Mouse (Mus musculus) layer of hippocampus, adult 9-11 months (tissue): ENCODE results near the gene Ess2.

Experiments
- DNase-seq: peaks from one replicate; pipeline ENCODE4 v3.0.0; 2022

Gene Ess2

DNA sequence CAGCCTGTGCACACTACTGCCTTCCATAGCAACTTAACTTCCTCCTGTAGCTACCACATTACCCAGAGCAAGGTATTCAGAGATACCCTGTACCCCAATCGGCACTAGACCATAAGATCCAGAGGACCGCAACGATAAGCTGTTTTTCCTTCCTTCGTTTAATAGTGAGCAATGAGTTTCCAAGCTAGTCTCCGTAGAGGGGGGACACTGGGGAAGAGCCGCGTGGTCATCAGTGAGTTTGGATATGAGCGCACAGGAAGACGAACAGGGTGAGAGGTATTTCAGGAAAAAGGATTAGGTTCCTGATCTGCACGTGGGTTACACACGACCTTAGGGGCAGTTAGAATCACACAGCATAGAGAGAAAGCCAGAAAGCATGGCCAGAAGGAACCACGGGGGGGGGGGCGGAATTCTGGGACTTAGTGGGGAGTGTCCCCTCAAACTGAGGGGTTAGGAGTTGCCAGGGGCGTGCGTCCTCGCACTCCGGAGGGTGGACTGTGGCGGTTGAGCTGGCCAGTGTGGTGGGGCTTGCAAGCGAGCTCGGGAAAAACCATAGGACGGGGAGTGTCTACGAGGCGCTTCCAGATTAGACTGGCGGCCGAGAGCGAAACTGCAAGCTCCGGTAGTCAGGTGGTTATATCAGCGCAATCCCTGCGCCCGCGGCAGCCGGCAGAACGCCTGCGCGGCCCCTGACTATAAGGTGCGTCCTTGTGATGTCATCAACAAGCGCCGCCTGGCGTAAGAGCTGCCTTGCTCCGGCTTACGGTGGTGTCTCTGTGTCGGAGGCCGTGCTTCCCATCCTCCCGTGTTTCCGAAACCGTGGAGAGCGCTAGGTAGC is 10.4 kb upstream of the Ess2 start:
- peak; percentile 97 for DNase-seq

DNA sequence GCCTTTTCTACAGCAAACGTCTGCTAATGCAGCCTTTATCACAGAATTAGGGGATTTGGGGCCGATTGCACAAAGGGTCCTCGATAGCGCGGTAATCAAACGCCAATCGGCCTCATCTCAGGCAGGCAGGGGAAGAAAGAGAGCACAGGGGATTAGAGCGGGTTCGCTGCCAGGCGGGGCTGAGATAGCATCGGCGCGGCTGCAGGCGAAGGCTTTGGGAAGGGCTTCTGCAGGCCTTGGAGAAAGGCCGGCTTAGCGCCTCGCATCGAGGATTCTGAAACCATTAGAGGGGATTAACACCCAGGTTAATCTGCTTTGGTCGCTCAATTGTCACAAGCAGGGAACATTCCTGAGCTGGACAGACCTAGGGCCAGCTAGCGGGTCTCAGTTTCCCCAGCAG is 9.4 kb upstream of the Ess2 start:
- no peak for DNase-seq

DNA sequence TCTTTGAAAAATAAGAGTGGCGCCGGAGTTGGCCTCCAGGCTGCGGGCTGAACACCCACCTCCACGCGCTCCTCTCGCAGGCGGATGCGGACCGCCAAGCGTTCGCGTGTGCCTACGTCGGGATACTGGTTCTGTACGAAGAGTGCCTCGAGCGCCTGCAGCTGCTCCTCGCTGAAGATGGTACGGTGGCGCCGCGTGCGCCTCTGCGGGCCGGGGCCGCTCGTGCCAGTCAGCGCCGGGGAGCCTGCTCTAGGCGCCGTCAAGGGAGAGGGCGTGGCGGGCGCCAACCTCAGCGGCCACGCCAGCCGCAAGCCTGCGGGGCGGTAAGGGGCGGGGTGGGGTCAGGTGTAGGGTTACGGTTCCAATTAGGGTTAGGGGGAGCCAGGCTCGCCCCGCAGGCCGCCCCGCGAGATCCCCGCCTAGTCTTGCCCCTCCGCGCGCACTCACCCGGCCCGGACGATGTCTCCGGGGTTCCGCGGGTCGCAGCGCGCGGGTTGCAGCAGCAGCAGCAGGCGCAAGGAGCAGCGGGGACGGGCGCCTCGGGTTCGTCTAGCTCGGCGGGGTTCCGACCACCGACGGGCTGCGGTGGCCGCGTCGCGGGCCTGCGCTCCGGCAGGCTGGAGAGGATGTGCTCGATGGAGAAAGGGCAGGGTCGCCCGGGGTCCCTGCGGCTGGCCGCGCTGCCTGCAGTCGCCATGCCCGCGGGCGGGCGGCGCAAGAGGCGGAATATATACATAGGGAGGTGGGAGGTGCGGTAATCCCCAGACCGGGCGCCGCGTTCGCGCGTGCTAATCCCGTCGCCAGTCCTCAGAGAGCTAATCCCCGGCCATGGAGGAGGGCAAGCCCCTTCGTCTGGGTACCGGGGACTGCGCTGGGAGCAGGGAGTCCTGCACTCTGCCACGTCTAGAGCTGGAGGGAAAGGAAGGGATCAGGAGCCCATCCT is 3.4 kb upstream of the Ess2 start, which contains the start of gene Gsc2:
TSS of gene Gsc2 (minus strand) at position 753 of the 943 bp plus-strand sequence.
- no peak for DNase-seq

DNA sequence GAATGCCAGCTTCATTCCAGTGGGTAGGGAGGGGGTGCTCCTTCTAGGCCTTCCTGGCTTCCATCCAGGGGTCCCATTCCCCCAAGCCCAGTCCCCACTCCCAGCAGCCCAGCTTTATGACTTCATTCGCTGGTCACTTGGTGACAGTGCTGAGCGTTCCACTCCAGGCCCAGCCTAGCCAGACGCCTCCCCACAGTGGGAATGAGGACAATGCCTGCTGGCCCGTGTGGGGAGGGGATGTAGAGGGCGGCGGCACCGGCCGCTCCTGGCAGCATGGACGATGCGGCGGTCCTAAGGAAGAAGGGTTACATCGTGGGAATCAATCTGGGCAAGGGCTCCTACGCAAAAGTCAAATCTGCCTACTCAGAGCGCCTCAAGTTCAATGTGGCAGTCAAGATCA is 12.7 kb downstream of the Ess2 start, which contains the start of the genes Dgcr2 and Tssk2:
TSS of gene Dgcr2 (minus strand) at position 101 of the 400 bp plus-strand sequence.
TSS of gene Tssk2 (plus strand) at position 176 of the 400 bp plus-strand sequence.
- DNase-seq: no peak

DNA sequence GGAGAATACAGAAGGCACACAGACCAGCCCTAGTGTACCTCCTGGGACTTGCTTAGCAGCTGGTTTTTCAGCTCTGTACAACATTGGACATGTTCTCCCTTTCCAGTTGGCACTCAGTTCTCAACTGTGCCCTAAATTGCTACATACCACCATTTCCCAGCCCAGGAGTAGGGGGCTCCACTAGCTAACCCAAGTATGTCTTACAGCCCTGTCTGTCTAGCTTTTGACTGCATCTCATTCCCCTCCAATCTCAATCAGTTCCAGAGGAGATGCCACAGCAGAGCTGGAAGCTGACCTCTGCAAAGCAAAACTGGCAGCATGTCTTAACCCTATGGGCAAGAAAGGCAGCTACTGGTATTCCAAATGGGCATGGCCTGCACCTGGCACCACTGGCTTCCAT is 15.1 kb downstream of the Ess2 start:
- DNase-seq: no peak

DNA sequence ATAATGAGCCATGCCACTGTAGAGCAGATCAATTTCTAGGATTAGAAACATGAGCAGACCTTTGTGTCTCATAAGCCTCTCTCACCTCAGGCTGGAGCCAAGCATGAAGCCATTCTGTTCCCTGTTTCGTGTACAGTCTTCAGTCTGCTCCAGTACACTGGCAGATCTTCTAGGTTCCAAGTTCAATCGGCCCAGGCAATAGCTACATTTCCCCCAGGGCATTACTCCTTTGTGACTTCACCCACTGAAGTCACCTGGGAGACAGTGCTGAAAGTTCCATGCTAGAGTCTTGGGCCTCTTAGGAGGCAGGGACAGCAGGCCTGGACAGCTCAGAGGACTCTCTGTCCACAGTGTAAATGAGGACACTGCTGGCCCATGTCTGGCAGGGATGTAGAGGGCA is 17.2 kb downstream of the Ess2 start, which contains the start of gene Tssk1:
TSS of gene Tssk1 (plus strand) at position 301 of the 400 bp plus-strand sequence.
- no peak for DNase-seq

DNA sequence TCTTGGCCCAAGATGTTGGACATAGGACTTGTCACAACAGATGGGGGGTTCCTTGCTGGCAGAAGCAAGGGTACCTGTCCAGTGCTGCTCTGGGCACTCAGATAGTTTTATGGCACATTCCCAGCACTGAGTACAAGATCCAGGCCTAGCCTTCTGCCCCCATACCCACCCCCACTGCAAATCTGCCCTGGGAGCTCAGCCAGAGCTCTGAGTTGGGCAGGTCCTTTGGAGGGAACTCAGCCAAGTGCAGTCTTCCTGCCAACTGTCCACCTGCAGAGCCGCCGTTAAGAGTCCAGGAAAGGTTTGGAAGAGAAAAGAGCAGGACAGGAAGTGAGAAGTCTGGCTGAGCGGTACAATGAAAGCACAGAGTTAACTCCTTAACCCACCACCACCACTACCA is 18.5 kb downstream of the Ess2 start:
- no peak for DNase-seq

DNA sequence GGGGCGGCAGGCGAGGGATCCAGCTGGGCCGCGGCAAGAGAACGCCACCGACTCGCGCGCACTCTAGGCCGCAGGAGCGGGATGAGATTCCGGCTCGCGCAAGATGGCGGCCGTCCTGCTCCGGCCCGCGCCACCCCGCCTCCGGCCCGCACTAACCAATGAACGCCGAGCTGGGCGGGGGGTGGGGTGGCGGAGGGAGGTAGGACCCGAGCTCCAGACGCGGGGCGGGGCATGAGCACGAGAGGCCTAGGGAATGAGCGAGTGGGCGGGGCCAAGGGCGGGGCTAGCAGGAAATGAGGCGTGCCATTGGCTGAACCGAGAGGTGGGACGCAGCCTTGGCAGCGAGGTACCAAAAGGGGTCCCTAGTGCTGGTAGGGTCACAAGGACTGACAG is 19.6 kb downstream of the Ess2 start, which contains the start of gene Gm20518:
TSS of gene Gm20518 (minus strand) at position 105 of the 393 bp plus-strand sequence.
- peak; percentile 99 for DNase-seq

DNA sequence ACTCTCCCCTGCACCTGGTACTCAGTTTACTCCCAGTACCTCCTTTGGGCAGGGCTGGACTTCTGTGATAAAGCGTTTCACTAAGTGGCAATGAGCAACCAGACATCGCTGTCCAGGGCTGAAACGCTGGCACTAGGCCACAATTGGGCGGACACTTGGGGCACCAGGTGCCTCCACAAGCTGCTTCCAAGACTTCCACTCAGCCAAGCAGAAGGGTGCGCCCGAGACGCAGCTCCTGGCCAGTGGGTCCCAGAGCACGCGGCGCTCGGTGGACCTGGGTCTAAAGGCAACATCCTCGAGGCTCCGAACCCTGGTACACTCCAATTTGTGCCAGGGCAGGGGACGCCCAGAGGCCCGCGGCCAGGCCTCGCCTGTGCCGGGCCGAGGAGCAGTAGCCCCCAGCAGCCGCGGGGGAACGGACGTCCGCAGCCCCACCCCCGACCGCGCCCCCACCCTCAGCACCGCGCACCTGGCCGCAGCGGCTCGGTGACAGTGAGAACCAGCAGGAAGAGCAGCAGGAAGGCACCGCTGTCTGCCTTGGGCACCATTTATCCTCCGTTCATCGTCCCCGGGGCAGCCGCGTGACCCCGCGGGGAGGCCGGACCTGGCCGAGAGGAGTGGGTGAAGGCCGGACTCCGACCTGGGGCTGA is 20.1 kb downstream of the Ess2 start:
- DNase-seq: peak; percentile 52

DNA sequence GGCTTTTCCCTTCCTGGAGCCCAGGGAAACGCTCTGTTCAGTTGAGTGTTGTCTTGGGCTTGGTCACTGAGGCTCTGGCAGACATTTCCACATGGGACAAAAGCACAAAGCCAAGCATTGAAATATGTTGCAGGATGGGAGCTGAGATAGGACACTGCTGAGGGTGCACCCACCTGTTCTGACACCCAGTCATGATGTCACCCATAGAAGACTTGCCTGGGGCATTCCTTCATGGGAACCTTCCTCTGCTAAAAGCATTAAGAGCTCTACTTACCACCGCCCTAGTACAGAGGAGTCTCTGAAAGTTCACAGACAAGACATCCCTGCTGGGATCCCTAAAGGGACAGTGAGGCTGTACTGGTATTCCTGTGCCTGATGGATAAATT is 20.8 kb downstream of the Ess2 start:
- no peak for DNase-seq

DNA sequence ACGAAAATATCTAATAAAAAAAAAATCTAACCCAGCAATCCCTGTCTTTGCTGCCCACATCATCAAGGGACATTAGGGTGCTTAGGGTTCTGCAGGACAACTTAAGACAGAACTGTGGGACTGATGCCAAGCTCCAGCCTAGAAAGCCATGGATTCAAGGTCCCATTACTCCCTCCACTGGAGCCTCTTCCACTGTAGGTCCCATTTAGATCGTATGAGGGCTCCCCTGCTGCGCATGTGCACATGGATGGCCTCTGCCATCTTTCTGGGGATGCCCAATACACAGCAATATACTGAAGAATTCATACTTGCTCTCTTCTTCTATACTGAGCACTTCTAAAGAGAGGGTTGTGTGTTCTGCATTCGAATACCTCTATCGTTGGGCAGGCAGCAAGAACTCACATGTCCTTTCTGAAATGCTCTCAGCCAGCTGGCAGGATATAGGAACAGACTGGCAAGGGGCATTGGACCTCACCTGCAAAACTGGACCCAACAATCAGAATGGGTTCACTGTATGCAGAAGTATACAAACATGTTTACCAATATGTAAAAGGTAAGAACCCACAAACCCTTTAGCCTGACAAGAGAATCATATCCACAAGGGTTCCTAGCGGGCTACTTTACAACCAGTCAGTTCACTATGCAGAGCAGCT is 21.3 kb downstream of the Ess2 start:
- DNase-seq: no peak

DNA sequence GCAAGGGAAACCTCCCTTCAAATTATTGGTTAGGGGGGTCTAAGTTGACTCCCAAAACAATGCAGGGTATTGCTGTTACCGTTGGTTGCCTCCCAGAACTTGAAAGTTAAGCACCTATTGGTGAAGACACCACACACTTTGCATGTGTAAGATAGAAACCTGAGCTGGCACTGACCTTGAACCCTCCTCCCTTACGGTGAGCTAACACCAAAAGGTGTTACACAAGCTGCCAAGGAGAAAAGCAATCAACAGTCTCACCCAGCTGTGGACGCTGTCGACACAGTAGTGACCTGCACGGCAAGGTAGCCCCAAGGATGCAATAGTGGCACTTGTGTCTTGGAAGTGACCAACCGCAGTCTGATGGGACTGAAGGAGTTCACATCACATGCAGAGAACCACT is 27.0 kb downstream of the Ess2 start:
- no peak for DNase-seq

DNA sequence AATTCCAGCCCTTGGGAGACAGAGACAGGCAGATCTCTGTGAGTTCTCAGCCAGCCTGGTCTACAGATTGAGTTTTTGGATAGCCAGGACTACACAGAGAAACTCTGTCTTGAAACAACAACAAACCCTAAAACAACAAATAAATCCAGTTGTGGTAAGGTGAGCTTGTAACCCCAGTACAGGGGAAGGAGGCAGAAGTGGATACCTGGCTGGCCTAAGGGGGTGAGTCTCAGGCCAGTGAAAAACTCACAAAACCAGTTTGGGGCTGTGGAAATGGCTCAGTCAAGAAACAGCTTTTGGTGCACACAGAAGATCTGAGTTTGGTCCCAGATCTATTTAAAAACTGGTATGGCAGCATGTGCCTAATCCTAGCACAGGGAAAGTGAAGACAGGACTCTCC is 29.0 kb downstream of the Ess2 start:
- DNase-seq: no peak

DNA sequence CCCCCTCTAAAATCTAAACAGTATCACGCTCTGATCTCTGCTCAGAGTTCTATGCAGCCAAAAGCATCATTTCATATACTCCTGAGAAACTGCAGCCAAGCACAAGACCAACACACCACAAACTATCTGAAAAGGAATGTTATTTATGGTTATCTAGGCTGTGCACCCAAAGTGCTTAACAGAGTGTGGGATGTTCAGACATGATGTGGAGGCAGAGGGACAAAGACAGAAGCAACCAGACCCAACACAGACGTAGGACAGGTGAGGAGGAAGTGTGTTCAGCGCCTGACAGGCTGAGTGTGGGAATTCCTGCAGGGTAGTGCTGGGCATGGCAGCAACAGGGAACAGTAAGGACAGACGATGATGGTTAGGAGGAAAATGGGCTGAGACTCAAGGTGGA is 31.6 kb downstream of the Ess2 start:
- no peak for DNase-seq

DNA sequence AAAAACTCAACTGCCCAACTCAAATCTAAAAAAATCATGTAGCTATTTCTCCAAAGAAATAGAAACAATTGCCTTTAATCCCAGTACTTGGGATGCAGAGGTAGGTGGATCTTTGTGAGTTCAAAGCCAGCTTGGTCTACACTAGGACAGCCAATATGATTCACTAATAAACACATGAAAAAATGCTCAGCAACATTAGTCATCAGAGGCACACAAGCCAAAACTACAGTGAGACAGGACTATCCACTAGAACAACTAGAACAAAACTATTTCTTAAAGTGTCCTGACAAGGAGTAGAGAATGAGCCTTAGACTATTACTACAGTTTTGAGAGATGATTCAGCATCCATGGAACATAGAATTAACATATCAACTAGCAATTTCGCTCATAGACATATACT is 35.1 kb downstream of the Ess2 start:
- no peak for DNase-seq

DNA sequence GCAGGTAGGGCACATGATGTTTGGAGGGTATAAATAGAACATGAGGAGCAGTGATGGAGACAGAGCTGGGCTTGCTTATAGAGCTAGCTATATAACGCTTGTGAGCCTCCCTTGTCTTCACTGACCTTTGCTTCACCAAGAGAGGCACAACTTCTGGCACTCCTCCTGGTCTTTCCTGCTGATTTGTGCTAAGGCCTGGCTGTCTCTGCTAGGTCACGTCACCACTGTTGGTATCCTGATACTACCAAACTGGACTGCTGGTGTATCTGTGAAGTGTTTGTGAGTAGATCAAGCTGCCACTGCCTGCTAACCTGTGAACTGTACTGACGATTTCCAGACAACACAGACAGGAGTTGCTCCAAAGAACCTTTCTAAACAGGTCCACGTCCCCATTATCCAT is 36.0 kb downstream of the Ess2 start:
- no peak for DNase-seq

DNA sequence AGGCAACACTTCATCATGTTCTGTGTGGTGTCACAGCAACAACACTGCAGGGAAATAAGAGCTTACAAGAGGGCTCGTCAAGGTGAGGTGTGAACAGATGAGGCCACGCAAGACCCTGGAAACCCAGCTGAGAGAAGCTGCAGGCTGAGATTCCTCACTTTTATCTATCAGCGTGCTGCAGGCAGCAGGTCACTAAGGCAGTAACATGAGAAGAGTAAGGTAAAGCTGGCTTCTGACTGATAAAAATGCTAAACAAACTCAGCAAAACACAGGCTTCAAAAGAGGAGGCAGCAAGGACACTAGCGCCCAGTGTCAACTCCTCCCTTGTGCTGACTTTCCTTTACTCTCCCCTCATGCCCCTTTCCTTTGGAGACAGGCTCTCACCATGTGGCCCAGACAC is 38.2 kb downstream of the Ess2 start:
- DNase-seq: no peak

DNA sequence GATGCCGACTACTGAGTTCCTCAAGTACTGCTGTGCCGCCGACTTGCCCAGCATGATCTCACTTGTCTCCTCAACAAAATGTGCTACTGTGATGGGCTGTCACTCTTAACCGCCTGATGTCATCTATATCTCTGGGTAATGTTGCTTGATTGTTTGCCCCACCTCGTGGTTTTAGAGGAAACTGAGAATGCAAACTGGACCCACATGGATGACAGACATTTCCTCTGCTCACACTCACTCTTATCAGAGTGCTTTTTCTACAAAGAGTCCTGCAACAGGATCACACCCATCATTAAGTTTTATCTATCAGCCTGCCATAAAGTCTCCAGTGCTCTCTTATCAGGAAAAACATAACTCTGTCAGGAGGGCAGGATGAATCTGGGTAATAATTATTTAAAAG is 39.9 kb downstream of the Ess2 start:
- no peak for DNase-seq

DNA sequence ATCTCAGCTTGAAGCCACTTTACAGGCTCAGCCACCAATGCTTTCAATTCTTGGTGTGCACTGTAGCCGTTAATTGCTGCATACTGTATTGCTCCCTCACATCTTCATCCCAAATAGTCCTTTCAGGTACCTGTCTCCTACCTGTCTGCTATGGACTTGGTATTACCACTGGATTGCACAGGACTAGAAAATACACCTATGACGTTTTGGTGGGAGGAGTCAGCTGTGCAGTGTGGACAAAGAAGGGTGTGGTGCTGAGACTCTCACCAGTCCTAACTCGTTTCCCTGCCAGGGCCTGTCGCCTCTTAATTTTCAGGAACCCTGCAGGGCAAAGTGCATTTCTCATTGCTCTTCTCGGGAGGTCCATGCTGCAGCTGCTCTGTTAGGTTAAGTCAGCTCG is 45.4 kb downstream of the Ess2 start:
- no peak for DNase-seq

DNA sequence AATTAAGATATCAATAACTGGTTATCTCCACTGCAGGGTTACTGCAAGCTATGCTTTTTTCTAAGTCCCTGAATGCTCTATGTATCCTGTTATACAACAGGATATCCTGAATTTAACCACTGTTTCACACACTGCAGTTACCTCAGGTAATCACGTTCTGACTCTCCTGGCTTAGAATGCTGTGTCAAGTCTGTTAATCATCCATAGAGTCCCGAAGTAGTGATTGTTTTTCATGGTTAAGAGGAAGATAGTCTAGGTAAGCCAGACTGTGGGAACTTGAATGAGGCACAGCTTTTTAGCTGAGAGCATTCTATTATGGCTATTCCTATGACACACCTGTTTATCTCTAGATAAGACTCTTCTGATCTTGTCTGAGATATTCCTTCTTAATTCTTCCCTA is 45.9 kb downstream of the Ess2 start:
- DNase-seq: no peak

DNA sequence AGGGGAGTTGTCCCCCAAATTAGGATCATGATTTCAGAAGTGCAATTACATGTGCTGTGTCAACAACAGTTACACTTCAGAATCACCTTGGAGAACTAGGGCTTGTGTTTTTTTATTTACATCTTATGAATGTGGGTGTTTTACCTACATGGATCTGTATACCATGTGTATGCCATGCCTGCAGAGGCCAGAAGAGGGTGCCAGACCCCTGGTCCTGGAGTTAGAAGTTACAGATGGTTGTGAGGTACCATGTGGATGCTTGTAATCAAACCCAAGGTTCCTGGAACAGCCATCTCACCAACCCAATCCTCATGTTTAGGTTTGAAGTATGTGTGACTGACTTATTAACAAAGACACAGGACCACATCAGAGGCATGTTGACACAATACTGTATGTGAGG is 52.6 kb downstream of the Ess2 start:
- no peak for DNase-seq

DNA sequence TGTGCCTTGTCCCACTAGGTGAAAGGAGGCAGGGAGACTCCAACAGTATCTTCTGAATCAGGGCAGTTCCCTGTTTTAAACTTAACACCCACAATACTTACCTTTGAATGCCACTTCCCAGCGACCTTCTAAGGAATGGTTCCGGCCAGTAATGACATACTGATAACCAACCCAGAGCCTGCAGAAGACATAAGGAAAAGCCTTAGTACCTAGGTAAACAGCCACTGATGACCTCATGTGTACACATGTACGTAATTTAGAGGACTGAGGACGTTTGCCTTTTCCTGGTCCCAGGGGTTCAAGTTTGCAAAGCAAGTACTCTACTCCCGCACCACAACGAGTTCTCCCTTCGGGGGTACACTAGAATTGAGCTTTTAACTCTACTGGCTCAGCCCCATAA is 54.0 kb downstream of the Ess2 start:
- DNase-seq: no peak

DNA sequence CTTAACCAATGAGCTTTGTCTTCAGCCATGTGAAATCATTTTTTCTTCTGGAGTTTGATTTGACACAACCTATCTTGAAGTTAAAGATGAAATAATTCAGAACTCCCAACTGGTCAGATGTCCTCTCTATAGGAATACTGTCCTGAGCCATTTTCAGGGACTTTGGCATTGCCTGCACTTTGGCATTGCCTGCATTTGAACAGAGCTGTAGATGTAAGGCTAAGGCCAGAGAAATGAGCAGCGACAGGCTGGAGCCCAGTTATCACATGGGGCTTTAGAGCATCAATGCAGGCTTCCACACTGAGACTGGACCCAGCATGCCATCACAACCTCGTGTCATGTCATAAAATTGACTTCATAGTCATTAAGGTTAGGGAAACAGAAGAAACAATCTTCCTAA is 57.9 kb downstream of the Ess2 start:
- DNase-seq: no peak
